Mouse (Mus musculus) neural tube, embryonic 13.5 days (tissue): Measurements from ENCODE around the gene Fbxo47. TPM values are rescaled to one million over a fixed set of nuclear protein-coding genes. Genes with fewer than 3 reads are reported as not detected.
"Not testable (repeated sequence)": the region's sequence is repeated elsewhere in the genome, so short reads cannot be mapped to it uniquely, and the experiment has no call there.

Source experiments
- ATAC-seq: fragments of 200-750 bp; cut with Nextera tagmentation; 2 replicates; pipeline ENCODE4 v1.8.0; 2017; ENCODE audit warnings: low read depth, mild to moderate bottlenecking, moderate TSS enrichment, moderate library complexity
- H3K27ac ChIP-seq: fragments of 300-500 bp; sonication (generic); replicated peaks from 2 replicates; pipeline ENCODE4 v1.5.1; 2015; ENCODE audit warnings: moderate library complexity, mild to moderate bottlenecking, inconsistent platforms
- H3K27me3 ChIP-seq: fragments of 300-500 bp; sonication (generic); 2 replicates; pipeline ENCODE4 v1.6.1; 2015; ENCODE audit warnings: mild to moderate bottlenecking, inconsistent platforms
- H3K36me3 ChIP-seq: fragments of 300-500 bp; sonication (generic); 2 replicates; pipeline ENCODE4 v1.6.1; 2015; ENCODE audit warnings: mild to moderate bottlenecking, inconsistent platforms
- H3K4me1 ChIP-seq: fragments of 300-500 bp; sonication (generic); replicated peaks from 2 replicates; pipeline ENCODE4 v1.6.1; 2015; ENCODE audit warnings: inconsistent platforms
- H3K4me2 ChIP-seq: fragments of 300-500 bp; sonication (generic); 2 replicates; pipeline ENCODE4 v1.6.1; 2015; ENCODE audit warnings: inconsistent platforms, mild to moderate bottlenecking, moderate library complexity
- H3K4me3 ChIP-seq: fragments of 300-500 bp; sonication (generic); 2 replicates; pipeline ENCODE4 v1.5.1; 2015; ENCODE audit warnings: mild to moderate bottlenecking, inconsistent platforms
- H3K9ac ChIP-seq: fragments of 300-500 bp; sonication (generic); 2 replicates; pipeline ENCODE4 v1.6.1; 2015; ENCODE audit warnings: moderate library complexity, mild to moderate bottlenecking, inconsistent platforms
- H3K9me3 ChIP-seq: fragments of 300-500 bp; sonication (generic); 2 replicates; pipeline ENCODE4 v1.6.1; 2016; ENCODE audit warnings: inconsistent platforms
- WGBS: fragments of 180-500 bp; shearing (Covaris S2); methylation state at CpG from one replicate; pipeline ENCODE4 v1.1.7; 2015; 5-methylcytosine and 5-hydroxymethylcytosine counted together
- polyA plus RNA-seq: library from polyadenylated mRNA; unstranded; fragments of >200 nt; fragmentation: Nextera tagmentation; extraction: Ambion mirVana; gene quantifications from 2 replicates; pipeline ENCODE4 v1.2.1, GENCODE M21; 2015

Fbxo47 gene
- polyA plus RNA-seq, 1 experiment from 2014 or later = 0.53 TPM

DNA sequence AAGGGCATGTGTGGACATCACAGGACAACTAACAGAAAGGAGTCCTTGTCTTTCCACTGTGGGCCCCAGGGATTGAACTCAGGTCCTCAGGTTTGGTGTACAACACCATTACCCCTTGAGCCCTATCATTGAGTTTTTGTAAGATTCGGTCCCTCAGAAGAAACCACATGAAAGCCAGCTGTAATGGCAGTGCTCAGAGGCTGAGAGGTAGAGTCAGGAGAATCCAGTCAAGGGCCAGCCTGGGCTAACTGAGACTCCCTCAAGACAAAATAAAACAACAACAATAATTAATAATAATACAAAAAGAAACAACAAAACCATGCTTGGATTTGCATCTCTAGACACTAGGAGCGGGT, 43.8 kb downstream of the Fbxo47 start:
- Histone ChIP-seq H3K4me2 (peak overlapping the region; percentile 65), H3K9me3 (no peaks in the 10 kb centered on the region), H3K36me3 (peaks cover 32% of the 10 kb centered on the region), H3K9ac (peak overlapping the region; percentile 89; the same call in 1 of the 2 replicates), H3K27me3 (no peaks in the 10 kb centered on the region), H3K27ac (peak overlapping the region; percentile 97), H3K4me1 (peaks cover 17% of the 10 kb centered on the region), H3K4me3 (peak overlapping the region; percentile 61)
- ATAC-seq = no peak
- WGBS = 75% methylated on average over 2 of the region's 2 CpGs

DNA sequence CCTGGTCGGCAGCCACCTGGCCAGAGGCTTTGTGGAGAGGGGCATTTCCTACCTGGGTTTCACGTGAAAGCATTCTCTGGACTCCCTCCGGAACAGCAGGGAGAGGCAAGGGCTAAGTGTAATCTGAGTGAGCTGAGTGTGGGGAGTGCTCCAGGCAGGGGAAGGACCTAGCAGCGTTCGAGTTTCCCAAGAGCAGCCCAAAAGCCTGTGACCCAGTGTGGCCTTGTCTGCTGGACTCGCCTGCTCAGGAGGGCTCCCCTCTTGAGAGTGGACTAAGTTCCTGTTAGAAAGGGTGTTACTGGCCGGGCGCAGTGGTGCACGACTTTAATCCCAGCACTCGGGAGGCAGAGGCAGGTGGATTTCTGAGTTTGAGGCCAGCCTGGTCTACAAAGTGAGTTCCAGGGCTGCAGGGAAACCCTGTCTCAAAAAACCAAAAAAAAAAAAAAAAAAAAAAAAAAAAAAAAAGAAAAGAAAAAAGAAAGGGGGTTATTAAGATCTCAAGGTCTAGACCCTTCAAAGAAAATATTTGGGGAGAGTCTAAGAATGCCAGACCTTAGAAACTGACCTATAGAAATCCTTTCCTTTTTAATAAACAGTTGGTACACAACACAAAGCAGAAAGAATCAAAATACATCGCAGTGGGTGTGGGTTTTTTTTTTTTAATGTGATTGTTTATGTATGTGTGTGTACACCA, 44.4 kb downstream of the Fbxo47 start:
- ATAC-seq = no peak
- Histone ChIP-seq H3K4me3 (peak overlapping the region; percentile 61; the same call in 1 of the 2 replicates), H3K4me2 (no peak overlapping the region), H3K27ac (peak overlapping the region; percentile 97), H3K27me3 (no peaks in the 10 kb centered on the region), H3K9me3 (no peaks in the 10 kb centered on the region), H3K9ac (peak overlapping the region; percentile 50; the same call in 1 of the 2 replicates), H3K36me3 (peaks cover 37% of the 10 kb centered on the region), H3K4me1 (peaks cover 17% of the 10 kb centered on the region)
- WGBS = 60% methylated on average over 11 of the region's 11 CpGs

DNA sequence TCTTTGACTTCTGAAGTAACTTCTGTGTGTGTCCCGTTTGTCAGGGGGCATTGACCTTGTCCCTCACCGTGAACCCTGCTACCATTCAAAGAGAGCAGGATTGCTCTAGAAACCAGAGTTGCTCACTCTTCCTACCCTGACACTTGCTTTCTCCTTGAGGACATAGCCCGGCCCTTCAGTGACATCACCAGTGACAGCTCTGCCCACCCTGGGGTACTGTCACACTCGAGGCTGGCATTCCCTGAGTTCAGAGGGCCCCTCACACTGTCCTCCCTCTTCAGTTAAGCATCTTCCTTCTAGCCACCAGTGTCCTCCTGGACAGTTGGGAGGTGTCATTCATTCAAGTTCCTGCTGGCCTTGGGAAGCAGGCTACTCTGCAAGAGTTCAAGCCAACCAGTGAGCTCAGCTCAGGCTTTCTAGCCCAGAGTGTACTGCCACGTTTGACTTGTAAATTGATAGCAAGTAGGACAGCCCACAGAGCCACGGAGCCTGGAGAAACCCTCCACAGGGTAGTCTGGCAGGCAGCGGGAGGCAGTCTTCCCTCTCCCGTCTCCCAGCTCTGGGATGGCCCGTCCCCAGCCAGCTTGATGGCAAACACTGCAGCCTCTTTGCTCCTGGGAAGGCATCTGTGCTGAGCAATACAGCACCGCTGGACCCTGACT, 45.0 kb downstream of the Fbxo47 start:
- peak overlapping the region; percentile 7; the same call in 1 of the 2 replicates for H3K27ac ChIP-seq

DNA sequence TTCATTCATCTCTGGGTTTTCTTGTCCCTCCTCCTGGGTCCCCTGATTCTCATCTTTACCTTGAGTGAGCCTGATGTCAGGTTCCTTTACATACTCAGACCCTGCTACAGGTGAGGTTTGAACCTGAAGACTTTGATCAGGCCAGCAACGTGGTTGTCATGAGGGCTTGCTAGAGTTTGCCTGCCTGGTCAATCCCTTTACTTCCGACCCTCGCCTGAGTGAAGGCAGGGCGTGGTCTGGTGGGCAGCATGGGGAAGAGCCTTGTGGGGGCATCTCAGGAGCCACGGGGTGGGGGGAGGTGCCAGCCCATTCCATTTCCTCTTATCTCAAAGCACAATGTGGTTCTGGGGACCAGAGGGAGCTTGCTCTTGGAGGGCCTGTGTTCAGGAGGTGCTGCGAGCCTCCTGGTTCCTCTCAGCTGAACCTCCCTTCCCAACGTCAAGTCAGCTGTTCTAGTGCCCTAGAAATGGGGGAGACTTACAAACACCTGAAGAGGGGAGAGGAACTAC, 46.3 kb downstream of the Fbxo47 start:
- ATAC-seq = no peak
- no peaks in the 10 kb centered on the region for H3K27me3 ChIP-seq
- H3K9me3 ChIP-seq = no peaks in the 10 kb centered on the region
- H3K4me2 ChIP-seq = no peak overlapping the region
- peaks cover 18% of the 10 kb centered on the region for H3K4me1 ChIP-seq
- H3K4me3 ChIP-seq = no peak overlapping the region
- H3K27ac ChIP-seq = no peak overlapping the region
- 87% methylated on average over 7 of the region's 7 CpGs for WGBS
- H3K36me3 ChIP-seq = peaks cover 50% of the 10 kb centered on the region
- no peak overlapping the region for H3K9ac ChIP-seq

More for the DNA sequence above, 45.0 kb downstream of the Fbxo47 start:
- H3K4me1 ChIP-seq = peaks cover 17% of the 10 kb centered on the region
- H3K27me3 ChIP-seq = no peaks in the 10 kb centered on the region
- no peak overlapping the region for H3K4me3 ChIP-seq
- 39% methylated on average over 10 of the region's 10 CpGs for WGBS
- H3K9me3 ChIP-seq = no peaks in the 10 kb centered on the region
- peaks cover 44% of the 10 kb centered on the region for H3K36me3 ChIP-seq
- H3K4me2 ChIP-seq = no peak overlapping the region
- ATAC-seq = no peak
- H3K9ac ChIP-seq = peak overlapping the region; percentile 50; the same call in 1 of the 2 replicates

DNA sequence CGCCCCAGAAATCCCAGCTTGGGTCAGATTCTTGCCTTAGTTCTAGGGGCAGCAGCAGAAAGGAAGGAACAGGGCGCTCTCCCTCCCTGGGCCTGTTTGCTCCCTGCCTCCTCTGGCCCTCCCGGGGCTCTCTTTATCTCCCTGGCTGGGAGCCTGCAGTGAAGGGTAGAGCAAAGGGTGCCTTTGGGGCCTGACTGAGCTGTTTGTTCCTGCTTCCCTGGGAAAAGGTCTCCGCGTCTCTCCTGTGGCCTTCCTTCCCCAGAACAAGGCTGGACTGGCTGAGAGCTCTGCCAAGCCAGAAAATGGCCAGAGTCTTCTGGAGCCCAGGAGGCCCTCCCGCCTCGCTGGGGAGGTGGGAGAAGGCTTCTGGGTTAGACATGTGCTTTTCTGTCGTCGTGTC, 46.9 kb downstream of the Fbxo47 start:
- not testable (repeated sequence) for H3K4me2 ChIP-seq, H3K9ac ChIP-seq, H3K4me3 ChIP-seq, H3K27me3 ChIP-seq, H3K27ac ChIP-seq, ATAC-seq, H3K9me3 ChIP-seq
- peaks cover 18% of the 10 kb centered on the region for H3K4me1 ChIP-seq
- 85% methylated on average over 9 of the region's 9 CpGs for WGBS
- peaks cover 55% of the 10 kb centered on the region for H3K36me3 ChIP-seq

DNA sequence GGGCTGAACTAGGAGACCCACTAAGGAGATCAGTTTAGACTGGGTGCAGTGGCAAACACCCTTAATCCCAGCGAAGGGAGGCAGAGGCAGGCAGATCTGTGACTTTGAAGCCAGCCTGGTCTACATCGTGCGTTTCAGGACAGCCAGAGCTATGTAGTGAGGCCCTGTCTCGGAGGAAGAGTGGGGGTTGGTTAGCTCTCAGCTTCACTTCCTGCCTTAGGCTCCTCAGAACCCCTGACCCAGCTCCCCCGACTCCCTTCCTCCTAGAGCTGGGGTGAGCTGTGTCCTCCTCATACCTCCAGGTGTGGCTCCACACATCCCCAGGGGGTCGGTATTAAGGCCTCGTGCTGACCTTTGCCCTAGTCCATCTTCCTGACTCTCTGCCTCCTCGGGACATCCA, 47.4 kb downstream of the Fbxo47 start:
- Histone ChIP-seq H3K9ac (no peak overlapping the region), H3K4me3 (no peak overlapping the region), H3K36me3 (peaks cover 55% of the 10 kb centered on the region), H3K9me3 (no peaks in the 10 kb centered on the region), H3K4me2 (no peak overlapping the region), H3K4me1 (peaks cover 13% of the 10 kb centered on the region), H3K27me3 (no peaks in the 10 kb centered on the region), H3K27ac (no peak overlapping the region)
- WGBS = 72% methylated on average over 8 of the region's 8 CpGs
- ATAC-seq = no peak

DNA sequence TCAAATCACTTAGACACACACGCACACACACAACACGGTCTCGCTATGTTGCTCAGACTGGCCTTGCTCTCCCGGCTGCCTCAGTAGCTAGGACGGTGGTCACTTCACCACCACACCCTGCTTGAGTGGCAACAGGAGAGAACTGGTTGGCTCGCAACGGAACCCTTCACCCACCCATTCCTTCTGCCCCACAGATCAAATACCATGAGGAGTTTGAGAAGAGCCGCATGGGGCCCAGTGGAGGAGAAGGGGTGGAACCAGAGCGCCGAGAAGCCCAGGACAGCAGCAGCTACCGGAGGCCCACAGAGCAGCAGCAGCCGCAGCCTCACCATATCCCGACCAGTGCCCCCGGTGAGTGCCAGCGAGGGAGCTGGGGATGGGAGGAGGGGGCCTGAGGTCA, 50.6 kb downstream of the Fbxo47 start:
- 79% methylated on average over 15 of the region's 15 CpGs for WGBS
- H3K4me3 ChIP-seq = no peak overlapping the region
- no peak overlapping the region for H3K9ac ChIP-seq
- no peak overlapping the region for H3K4me2 ChIP-seq
- no peaks in the 10 kb centered on the region for H3K27me3 ChIP-seq
- no peaks in the 10 kb centered on the region for H3K9me3 ChIP-seq
- peaks cover 77% of the 10 kb centered on the region for H3K36me3 ChIP-seq
- no peak overlapping the region for H3K27ac ChIP-seq
- ATAC-seq = no peak
- H3K4me1 ChIP-seq = peaks cover 6% of the 10 kb centered on the region; the same call in 1 of the 2 replicates

DNA sequence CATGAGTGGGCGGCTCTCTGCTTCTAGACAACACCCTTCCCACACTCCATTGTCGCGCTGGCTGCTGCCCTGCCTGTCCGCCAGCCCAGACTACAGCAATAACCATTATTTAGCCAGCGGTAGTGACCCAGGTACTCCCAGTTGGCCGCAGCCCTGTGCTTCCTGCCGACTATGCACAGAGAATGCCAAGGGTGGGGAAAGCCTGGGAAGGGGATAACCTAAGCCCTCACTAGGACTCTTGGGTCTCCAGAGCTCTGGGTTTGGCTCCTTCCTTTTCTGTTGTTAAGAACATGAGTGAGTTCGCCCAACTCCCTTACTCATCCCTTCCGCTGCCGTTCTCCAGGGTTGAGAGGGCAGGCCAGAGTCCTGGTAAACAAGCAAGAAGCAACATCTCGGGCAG, 52.0 kb downstream of the Fbxo47 start:
- no peak overlapping the region for H3K4me2 ChIP-seq
- no peak overlapping the region for H3K9ac ChIP-seq
- H3K4me1 ChIP-seq = peaks cover 6% of the 10 kb centered on the region; the same call in 1 of the 2 replicates
- H3K27ac ChIP-seq = no peak overlapping the region
- no peak for ATAC-seq
- H3K4me3 ChIP-seq = no peak overlapping the region
- H3K36me3 ChIP-seq = peaks cover 78% of the 10 kb centered on the region
- H3K9me3 ChIP-seq = no peaks in the 10 kb centered on the region
- WGBS = 70% methylated on average over 11 of the region's 11 CpGs
- H3K27me3 ChIP-seq = no peaks in the 10 kb centered on the region

DNA sequence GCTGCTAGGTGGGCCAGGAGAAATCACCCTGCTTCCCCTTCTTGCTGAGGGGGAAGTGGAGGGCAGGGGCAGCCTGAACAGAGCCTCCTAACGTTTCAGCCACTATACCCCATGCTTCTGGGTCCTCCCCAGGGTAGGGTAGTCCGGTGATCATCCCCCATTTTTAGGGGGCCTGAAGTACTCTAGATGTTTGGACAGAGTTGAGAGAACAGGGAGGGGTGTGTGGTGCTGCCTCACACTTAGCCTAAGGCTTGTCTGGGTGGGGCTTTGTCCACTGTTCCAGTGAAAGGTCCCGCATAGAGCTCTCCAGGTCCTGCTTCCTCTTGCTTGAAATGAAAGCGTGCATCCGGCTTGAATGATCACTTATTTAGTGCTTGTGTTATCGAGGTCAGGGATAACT, 53.5 kb downstream of the Fbxo47 start:
- Histone ChIP-seq H3K9me3 (no peaks in the 10 kb centered on the region), H3K4me1 (peaks cover 6% of the 10 kb centered on the region; the same call in 1 of the 2 replicates), H3K4me3 (no peak overlapping the region), H3K27ac (no peak overlapping the region), H3K27me3 (no peaks in the 10 kb centered on the region), H3K36me3 (peaks cover 78% of the 10 kb centered on the region), H3K9ac (no peak overlapping the region), H3K4me2 (no peak overlapping the region)
- ATAC-seq = no peak
- 89% methylated on average over 6 of the region's 6 CpGs for WGBS

DNA sequence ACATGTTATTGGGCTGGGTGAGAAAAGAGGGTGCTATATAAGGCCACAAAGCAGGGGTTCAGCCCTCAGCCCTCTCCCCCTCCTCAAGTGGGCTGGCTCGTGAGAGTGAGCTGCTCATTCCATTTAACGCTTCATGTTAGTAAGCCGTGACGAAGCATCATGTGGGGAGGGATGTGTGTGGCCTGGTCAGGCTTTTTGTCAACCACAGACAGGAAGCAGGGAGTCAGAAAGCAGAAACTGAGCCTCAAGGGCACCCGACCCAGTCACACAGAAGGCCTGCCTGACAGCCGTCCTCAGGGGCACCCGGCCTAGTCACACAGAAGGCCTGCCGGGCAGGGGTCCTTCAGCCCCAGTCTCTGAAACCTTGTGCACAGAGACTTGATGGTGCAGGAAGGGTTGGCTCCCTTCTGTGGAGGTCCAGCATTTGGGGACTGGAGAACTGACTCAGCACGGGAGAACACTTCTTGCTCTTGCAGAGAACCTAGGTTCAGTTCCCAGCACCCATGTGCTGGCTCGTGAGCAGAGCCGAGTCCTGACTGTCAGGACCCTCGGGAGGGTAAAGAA, 54.0 kb downstream of the Fbxo47 start:
- Histone ChIP-seq H3K27me3 (no peaks in the 10 kb centered on the region), H3K4me3 (no peak overlapping the region), H3K9me3 (no peaks in the 10 kb centered on the region), H3K27ac (no peak overlapping the region), H3K4me1 (peaks cover 11% of the 10 kb centered on the region), H3K36me3 (peaks cover 78% of the 10 kb centered on the region), H3K4me2 (no peak overlapping the region), H3K9ac (no peak overlapping the region)
- ATAC-seq = no peak
- WGBS = 84% methylated on average over 12 of the region's 12 CpGs

DNA sequence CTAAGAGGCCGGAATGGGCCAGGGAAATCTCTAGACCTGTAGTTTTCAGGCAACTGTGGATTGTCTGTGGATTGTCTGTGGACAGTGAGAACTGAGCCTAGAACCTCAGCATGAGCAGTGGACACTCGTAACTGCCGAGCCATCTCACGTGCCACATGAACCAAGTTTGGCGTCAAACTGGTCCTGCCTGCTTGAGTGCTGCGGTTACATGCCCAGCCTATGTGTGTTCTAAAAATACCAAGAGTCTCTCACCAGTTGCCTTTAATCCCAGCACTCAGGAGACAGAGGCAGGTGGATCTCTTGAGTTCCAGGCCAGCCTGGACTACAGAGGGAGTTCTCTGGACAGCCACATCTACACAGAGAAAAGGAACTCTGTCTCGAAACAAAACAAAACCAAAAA, 54.6 kb downstream of the Fbxo47 start:
- Histone ChIP-seq H3K9me3 (no peaks in the 10 kb centered on the region), H3K36me3 (peaks cover 78% of the 10 kb centered on the region), H3K27me3 (no peaks in the 10 kb centered on the region), H3K4me3 (no peak overlapping the region), H3K4me2 (no peak overlapping the region), H3K4me1 (peaks cover 17% of the 10 kb centered on the region), H3K27ac (no peak overlapping the region), H3K9ac (no peak overlapping the region)
- WGBS = 92% methylated on average over 7 of the region's 7 CpGs
- ATAC-seq = no peak

DNA sequence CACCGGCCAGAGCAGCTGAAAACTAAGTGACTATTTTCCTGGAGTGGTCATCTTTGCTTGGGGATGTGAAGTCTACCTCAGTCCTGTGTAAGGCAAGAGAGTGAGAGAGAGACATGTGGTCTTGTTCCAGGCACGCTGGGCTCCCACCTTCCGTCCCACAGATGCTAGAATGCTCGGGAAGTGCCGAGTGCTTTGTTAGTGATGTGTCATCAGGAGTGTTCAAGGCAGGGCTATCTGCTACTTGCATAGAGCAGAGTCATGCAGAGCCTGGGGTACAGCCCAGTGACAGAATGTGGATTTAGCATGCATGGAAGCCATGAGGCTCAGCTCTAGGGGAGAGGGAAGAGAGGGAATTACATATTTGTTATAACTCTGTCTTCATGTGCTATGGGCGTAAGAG, 56.3 kb downstream of the Fbxo47 start:
- 91% methylated on average over 6 of the region's 6 CpGs for WGBS
- ATAC-seq = no peak
- Histone ChIP-seq H3K4me3 (no peak overlapping the region), H3K36me3 (peaks cover 81% of the 10 kb centered on the region), H3K4me1 (peaks cover 16% of the 10 kb centered on the region), H3K9ac (no peak overlapping the region), H3K27me3 (no peaks in the 10 kb centered on the region), H3K27ac (no peak overlapping the region), H3K4me2 (no peak overlapping the region), H3K9me3 (no peaks in the 10 kb centered on the region)
